Mouse (Mus musculus) stomach, embryonic 14.5 days (tissue): ENCODE results near the gene Nufip1. TPM values are rescaled to one million over a fixed set of nuclear protein-coding genes. Genes with fewer than 3 reads are reported as not detected.

Experiments
- ATAC-seq: fragments of 200-750 bp; cut with Nextera tagmentation; 2 replicates; pipeline ENCODE4 v1.8.0; 2017; ENCODE audit warnings: low read depth, moderate TSS enrichment; ENCODE audit not compliant: insufficient number of reproducible peaks, insufficient read depth, low FRiP score
- H3K27ac ChIP-seq: fragments of 300-500 bp; sonication (generic); 2 replicates; pipeline ENCODE4 v1.5.1; 2014; ENCODE audit warnings: mild to moderate bottlenecking, low read length, moderate library complexity, mixed read lengths
- H3K27me3 ChIP-seq: fragments of 300-500 bp; sonication (generic); 2 replicates; pipeline ENCODE4 v1.6.1; 2014; ENCODE audit warnings: low read length, control low read depth, mixed read lengths; ENCODE audit not compliant: control insufficient read depth, insufficient read depth
- H3K36me3 ChIP-seq: fragments of 300-500 bp; sonication (generic); 2 replicates; pipeline ENCODE4 v1.6.1; 2014; ENCODE audit warnings: mild to moderate bottlenecking, control low read depth, low read length, moderate library complexity, mixed read lengths; ENCODE audit not compliant: control insufficient read depth, insufficient read depth
- H3K4me1 ChIP-seq: fragments of 300-500 bp; sonication (generic); 2 replicates; pipeline ENCODE4 v1.6.1; 2014; ENCODE audit warnings: low read length, control low read depth, mixed read lengths; ENCODE audit not compliant: control insufficient read depth, insufficient read depth
- H3K4me2 ChIP-seq: fragments of 300-500 bp; sonication (generic); replicated peaks from 2 replicates; pipeline ENCODE4 v1.6.1; 2014; ENCODE audit warnings: low read depth, low read length, control low read depth
- H3K4me3 ChIP-seq: fragments of 300-500 bp; sonication (generic); 2 replicates; pipeline ENCODE4 v1.5.1; 2014; ENCODE audit warnings: low read depth, low read length, control low read depth
- H3K9ac ChIP-seq: fragments of 300-500 bp; sonication (generic); replicated peaks from 2 replicates; pipeline ENCODE4 v1.6.1; 2014; ENCODE audit warnings: low read depth, mild to moderate bottlenecking, control low read depth, low read length, moderate library complexity, mixed read lengths
- H3K9me3 ChIP-seq: fragments of 300-500 bp; sonication (generic); 2 replicates; pipeline ENCODE4 v1.6.1; 2016; ENCODE audit warnings: low read depth, low read length, control low read depth; ENCODE audit not compliant: control insufficient read depth
- WGBS: fragments of 180-500 bp; shearing (Covaris S2); extraction: QIAGEN DNeasy Blood & Tissue Kit; methylation state at CpG from one replicate; pipeline ENCODE4 v1.1.7; 2014; 5-methylcytosine and 5-hydroxymethylcytosine counted together
- polyA plus RNA-seq: library from polyadenylated mRNA; unstranded; fragments of >200 nt; fragmentation: Nextera tagmentation; extraction: Ambion mirVana; gene quantifications from 2 replicates; pipeline ENCODE4 v1.2.1, GENCODE M21; 2014

Nufip1 gene
- polyA plus RNA-seq, 1 experiment from 2014 or later = 13.6 TPM

DNA sequence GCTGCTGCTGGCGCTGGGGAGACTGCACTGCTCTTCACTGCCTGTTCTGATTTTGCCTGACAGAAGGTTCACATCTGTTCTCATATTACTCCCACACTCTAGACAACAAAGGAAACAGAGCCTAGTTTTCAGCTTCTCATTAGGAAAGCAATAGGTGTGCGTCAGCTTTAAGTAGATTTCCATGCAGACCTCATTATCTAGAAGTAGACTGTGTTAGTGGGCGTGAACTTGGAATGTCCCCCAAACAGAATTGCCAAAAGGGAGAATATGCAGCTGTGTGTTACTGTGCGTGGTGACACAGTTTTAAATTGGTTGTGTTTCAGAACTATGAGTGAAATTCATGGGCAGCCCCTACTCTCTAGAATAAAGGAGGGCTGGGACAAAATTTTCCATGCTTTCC is 9.8 kb downstream of the Nufip1 start:
- Histone ChIP-seq H3K27ac (no peak overlapping the region), H3K9me3 (no peaks in the 10 kb centered on the region), H3K4me2 (no peak overlapping the region), H3K9ac (no peak overlapping the region), H3K4me1 (no peaks in the 10 kb centered on the region), H3K36me3 (peaks cover 47% of the 10 kb centered on the region), H3K27me3 (no peaks in the 10 kb centered on the region), H3K4me3 (no peak overlapping the region)
- 85% methylated on average over 4 of the region's 4 CpGs for WGBS
- ATAC-seq = no peak

DNA sequence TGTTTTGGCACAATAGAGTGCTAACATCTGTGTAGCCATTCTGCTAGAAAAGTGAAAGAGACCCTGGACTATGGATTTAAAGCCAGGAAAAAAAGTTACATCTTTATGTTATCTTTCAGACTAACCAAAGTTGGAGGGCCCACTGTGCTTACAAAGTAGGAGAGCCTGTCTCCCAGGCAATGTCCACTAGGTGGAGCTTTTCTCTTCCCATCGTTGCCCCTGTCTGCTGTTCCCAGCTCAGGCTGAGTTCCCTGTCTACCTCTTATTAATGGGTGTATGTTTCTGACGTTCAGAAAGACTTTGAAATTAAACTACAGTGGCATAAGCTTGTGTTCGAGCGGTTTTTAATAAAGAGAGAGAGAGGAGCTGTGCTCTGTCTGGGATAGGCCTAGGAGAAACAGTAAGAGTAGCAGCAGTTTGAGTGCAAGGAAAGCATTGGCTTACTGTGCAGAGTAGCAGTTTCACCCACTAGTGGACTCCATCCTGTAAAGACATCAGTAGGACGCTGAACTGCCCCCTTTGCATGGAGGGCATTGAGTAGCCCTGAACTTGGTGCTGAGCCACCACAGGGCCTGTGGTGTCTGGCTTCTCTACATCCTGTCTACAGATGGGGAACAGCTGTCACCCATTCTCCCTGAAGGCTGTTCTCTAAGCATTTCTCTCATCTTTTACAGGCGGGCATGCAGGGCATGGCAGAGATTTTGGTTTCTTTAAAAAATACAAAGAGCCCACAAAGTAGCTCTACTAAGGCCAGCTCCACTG is 11.4 kb downstream of the Nufip1 start:
- Histone ChIP-seq H3K4me1 (no peaks in the 10 kb centered on the region), H3K27me3 (no peaks in the 10 kb centered on the region), H3K9me3 (no peaks in the 10 kb centered on the region), H3K4me3 (no peak overlapping the region), H3K36me3 (peaks cover 48% of the 10 kb centered on the region), H3K4me2 (no peak overlapping the region), H3K27ac (no peak overlapping the region), H3K9ac (no peak overlapping the region)
- ATAC-seq = 0 out of 2 replicates have a peak, but pooled peaks have one; percentile 46
- WGBS = 53% methylated on average over 6 of the region's 6 CpGs

DNA sequence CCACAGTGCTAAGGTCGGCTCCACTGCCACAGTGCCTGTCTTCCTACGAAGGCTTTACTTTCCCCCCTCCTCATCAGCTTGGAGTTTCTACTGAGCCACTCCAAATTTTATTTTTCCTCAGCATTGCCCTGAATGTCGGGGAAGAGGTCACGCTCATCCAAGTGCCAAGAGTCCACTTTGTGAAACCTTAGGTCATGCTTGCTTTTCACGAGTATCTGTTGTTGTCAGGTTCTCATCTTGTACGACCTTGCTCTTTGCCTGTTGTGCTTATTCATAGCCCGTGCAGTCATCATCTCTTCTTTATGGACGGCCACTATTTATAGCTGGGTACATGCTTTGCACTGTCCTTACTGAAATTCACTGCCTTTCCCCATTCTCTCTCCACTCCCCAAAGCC is 12.0 kb downstream of the Nufip1 start:
- 92% methylated on average over 8 of the region's 8 CpGs for WGBS
- no peak for ATAC-seq
- Histone ChIP-seq H3K4me1 (no peaks in the 10 kb centered on the region), H3K4me2 (no peak overlapping the region), H3K9me3 (no peaks in the 10 kb centered on the region), H3K27ac (no peak overlapping the region), H3K9ac (no peak overlapping the region), H3K36me3 (peaks cover 49% of the 10 kb centered on the region), H3K4me3 (no peak overlapping the region), H3K27me3 (no peaks in the 10 kb centered on the region)

DNA sequence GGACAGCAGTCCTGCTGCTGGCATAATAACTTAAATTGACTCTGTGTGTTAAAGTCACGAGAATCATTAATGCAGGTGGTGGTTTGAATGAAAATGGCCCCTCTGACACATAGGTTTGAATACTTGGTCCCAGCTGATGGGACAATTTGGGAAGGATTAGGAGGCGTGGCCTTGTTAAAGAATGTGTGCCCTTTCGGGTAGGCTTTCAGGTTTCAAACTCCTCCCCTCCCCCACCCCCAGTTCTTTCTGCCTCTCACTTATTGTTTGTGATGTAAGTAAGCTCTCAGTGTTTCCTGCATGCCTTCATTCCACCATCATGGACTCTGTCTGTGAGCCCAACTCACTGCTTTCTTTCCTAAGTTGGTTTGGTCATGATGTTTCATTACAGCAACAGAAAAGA is 16.6 kb downstream of the Nufip1 start:
- peaks cover 63% of the 10 kb centered on the region for H3K36me3 ChIP-seq
- H3K27me3 ChIP-seq = no peaks in the 10 kb centered on the region
- no peak overlapping the region for H3K27ac ChIP-seq
- H3K4me1 ChIP-seq = no peaks in the 10 kb centered on the region
- no peak overlapping the region for H3K9ac ChIP-seq
- no peaks in the 10 kb centered on the region for H3K9me3 ChIP-seq
- 87% methylated on average over 3 of the region's 3 CpGs for WGBS
- H3K4me3 ChIP-seq = no peak overlapping the region
- H3K4me2 ChIP-seq = no peak overlapping the region
- ATAC-seq = no peak

DNA sequence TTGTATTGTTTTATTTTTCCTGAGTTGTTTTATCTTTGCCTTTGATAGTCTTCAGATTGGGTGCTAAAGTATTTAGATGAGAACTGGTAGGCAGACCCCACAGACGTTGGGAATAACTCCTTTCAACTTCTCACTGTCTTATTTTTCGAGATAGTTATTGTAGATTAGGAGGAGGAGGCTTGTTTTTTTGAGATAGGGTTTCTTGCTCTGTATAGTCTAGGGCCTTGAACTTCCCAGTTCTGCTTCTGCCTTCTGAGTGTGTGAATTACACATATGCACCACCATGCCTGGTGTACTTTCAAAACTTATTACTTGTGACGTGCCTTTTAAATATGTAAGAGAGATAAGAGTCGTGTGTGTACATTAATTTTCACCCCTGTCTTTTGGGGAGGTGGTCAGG is 17.5 kb downstream of the Nufip1 start:
- Histone ChIP-seq H3K36me3 (peaks cover 70% of the 10 kb centered on the region), H3K27me3 (no peaks in the 10 kb centered on the region), H3K27ac (no peak overlapping the region), H3K4me1 (no peaks in the 10 kb centered on the region), H3K9ac (no peak overlapping the region), H3K9me3 (no peaks in the 10 kb centered on the region), H3K4me2 (no peak overlapping the region), H3K4me3 (no peak overlapping the region)
- 78% methylated on average over 4 of the region's 4 CpGs for WGBS
- ATAC-seq = no peak

DNA sequence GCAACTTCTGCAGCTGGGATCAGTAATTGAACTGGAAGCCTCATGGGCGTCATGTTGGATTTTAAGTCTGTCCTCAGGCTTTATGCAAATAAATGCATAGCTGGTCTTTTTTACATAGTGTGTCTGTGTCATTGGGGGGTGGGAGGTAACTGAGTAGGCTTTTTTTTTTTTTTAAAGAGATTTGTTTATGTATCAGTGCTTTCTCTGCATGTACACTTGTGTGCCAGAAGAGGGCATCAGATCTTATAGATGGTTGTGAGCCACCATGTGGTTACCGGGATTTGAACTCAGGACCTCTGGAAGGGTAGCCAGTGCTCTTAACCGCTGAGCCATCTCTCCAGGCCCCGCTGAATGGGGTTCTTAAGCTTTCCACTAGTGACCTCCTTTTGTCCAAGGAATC is 24.3 kb downstream of the Nufip1 start:
- Histone ChIP-seq H3K27ac (no peak overlapping the region), H3K9ac (no peak overlapping the region), H3K4me3 (no peak overlapping the region), H3K4me1 (no peaks in the 10 kb centered on the region), H3K36me3 (peaks cover 41% of the 10 kb centered on the region), H3K27me3 (no peaks in the 10 kb centered on the region), H3K4me2 (no peak overlapping the region), H3K9me3 (no peaks in the 10 kb centered on the region)
- 89% methylated on average over 4 of the region's 4 CpGs for WGBS
- ATAC-seq = no peak

DNA sequence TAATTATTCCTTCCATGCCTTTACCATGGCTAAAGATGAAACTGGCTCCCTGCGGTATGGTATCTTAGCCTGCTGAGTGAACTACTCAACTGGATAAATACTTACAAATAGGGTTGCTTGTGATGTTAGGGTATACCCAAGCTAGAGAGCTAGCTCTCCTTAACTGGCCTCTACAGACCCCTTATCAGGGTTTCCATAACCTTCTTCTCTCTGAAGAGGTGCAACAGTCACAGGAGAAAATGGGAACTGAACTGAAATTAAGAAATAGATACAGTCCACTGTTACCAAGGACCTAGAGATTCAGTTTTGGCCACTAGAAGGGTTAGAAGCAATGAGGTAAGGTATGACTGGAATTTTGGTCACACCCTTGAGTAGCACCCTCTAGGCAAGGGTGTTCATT is 34.6 kb downstream of the Nufip1 start:
- Histone ChIP-seq H3K9ac (no peak overlapping the region), H3K9me3 (no peaks in the 10 kb centered on the region), H3K27ac (no peak overlapping the region), H3K36me3 (no peaks in the 10 kb centered on the region), H3K4me2 (no peak overlapping the region), H3K27me3 (no peaks in the 10 kb centered on the region), H3K4me3 (no peak overlapping the region), H3K4me1 (peaks cover 7% of the 10 kb centered on the region; the same call in 1 of the 2 replicates)
- 77% methylated on average over 1 of the region's 1 CpGs for WGBS
- ATAC-seq = no peak

DNA sequence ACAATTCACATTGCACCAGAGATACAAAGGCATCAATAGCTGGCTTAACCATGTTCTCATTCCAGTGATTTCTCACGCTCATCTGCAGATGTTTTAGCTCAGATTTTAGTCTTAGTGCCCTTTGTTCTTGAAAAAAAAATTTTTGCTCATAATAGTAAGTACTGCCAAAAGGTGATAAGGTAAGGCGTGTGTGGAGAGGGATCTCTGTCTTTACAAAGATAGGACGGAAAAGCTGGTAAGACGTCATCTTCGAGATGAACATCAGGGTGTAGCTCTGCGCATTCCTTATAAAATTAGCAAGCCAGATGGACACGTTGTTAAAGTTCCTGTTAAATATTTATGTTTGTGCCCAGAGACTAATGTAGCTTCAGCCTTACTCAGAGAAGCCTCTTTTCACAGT is 35.2 kb downstream of the Nufip1 start:
- H3K4me3 ChIP-seq = no peak overlapping the region
- no peak overlapping the region for H3K4me2 ChIP-seq
- WGBS = 36% methylated on average over 7 of the region's 7 CpGs
- H3K9me3 ChIP-seq = no peaks in the 10 kb centered on the region
- no peak overlapping the region for H3K9ac ChIP-seq
- H3K27ac ChIP-seq = no peak overlapping the region
- H3K36me3 ChIP-seq = no peaks in the 10 kb centered on the region
- no peak for ATAC-seq
- H3K27me3 ChIP-seq = no peaks in the 10 kb centered on the region
- peaks cover 11% of the 10 kb centered on the region; the same call in 1 of the 2 replicates for H3K4me1 ChIP-seq

DNA sequence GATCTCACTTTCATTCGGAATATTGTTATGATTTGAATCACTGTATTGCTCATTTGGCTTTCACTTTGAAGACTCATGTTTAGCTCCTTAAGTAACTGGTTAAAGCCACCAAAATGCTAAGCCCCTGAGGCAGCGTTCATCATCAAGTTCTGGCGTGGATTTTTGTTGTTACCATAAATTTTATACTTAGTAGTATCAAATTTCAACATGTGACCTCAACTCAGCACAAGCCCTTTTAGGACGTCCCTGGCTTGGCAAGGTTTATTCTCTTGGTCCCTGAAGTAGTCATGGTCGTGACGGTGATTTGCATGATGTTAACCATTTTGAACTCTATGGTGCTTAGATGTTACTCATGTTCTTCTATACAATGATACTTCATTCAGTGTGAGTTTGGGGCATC is 36.4 kb downstream of the Nufip1 start:
- 63% methylated on average over 6 of the region's 6 CpGs for WGBS
- no peak for ATAC-seq
- no peak overlapping the region for H3K27ac ChIP-seq

More for the DNA sequence above, 36.4 kb downstream of the Nufip1 start:
- no peaks in the 10 kb centered on the region for H3K36me3 ChIP-seq
- no peaks in the 10 kb centered on the region for H3K27me3 ChIP-seq
- no peak overlapping the region for H3K4me2 ChIP-seq
- H3K9ac ChIP-seq = no peak overlapping the region
- H3K4me1 ChIP-seq = peaks cover 11% of the 10 kb centered on the region; the same call in 1 of the 2 replicates
- H3K4me3 ChIP-seq = no peak overlapping the region
- no peaks in the 10 kb centered on the region for H3K9me3 ChIP-seq
